Mouse (Mus musculus): ENCODE results near the gene Surf6.
"Not testable (repeated sequence)": the region's sequence is repeated elsewhere in the genome, so short reads cannot be mapped to it uniquely, and the experiment has no call there.

Surf6 gene

GRCm38 (mm10) chr2:26913416-26914147 is 10.9 kb upstream of the Surf6 start:
- no peak for DNase-seq (ENCODE audit: low read depth)

- no peak for DNase-seq (ENCODE audit: low read depth)
These were observed 9.6 kb upstream of the Surf6 start for GRCm38 (mm10) chr2:26912253-26912770.

- DNase-seq (ENCODE audit: low read depth), result no peak
These were observed 8.5 kb upstream of the Surf6 start for GRCm38 (mm10) chr2:26910994-26911765.

- peak; percentile 99 for DNase-seq (ENCODE audit: low read depth)
These were observed 7.7 kb upstream of the Surf6 start, which contains the start of the genes Med22 and Rpl7a for GRCm38 (mm10) chr2:26910124-26910993. TSS of gene Med22 (minus strand) at chr2:26910677. TSS of gene Rpl7a (plus strand) at chr2:26910764.

- DNase-seq (ENCODE audit: low read depth), result no peak
These were observed 6.7 kb upstream of the Surf6 start for GRCm38 (mm10) chr2:26909387-26909784.

- peak; percentile 54 for DNase-seq (ENCODE audit: low read depth)
These were observed 6.2 kb upstream of the Surf6 start for GRCm38 (mm10) chr2:26908710-26909386.

- peak; percentile 68 for DNase-seq (ENCODE audit: low read depth)
These were observed 4.4 kb upstream of the Surf6 start for GRCm38 (mm10) chr2:26907109-26907508.

- no peak for DNase-seq (ENCODE audit: low read depth)
These were observed 3.8 kb upstream of the Surf6 start for GRCm38 (mm10) chr2:26906431-26906830.

- DNase-seq (ENCODE audit: low read depth), result no peak
These were observed 3.3 kb upstream of the Surf6 start for GRCm38 (mm10) chr2:26905936-26906335.

- DNase-seq (ENCODE audit: low read depth), result no peak
These were observed 632 bp upstream of the Surf6 start for GRCm38 (mm10) chr2:26903311-26903710.

- peak; percentile 52 for DNase-seq (ENCODE audit: low read depth)
These were observed 762 bp downstream of the Surf6 start for GRCm38 (mm10) chr2:26901834-26902400.

- peak; percentile 47 for DNase-seq (ENCODE audit: low read depth)
These were observed 1.9 kb downstream of the Surf6 start for GRCm38 (mm10) chr2:26900731-26901130.

GRCm38 (mm10) chr2:26895898-26896297 is 6.8 kb downstream of the Surf6 start:
- no peak for DNase-seq (ENCODE audit: low read depth)

GRCm38 (mm10) chr2:26886170-26886569 is 16.5 kb downstream of the Surf6 start:
- DNase-seq (ENCODE audit: low read depth), result not testable (repeated sequence)

GRCm38 (mm10) chr2:26885541-26885940 is 17.1 kb downstream of the Surf6 start:
- not testable (repeated sequence) for DNase-seq (ENCODE audit: low read depth)

GRCm38 (mm10) chr2:26878571-26878970 is 24.1 kb downstream of the Surf6 start:
- DNase-seq (ENCODE audit: low read depth), result no peak

GRCm38 (mm10) chr2:26870666-26871065 is 32.0 kb downstream of the Surf6 start:
- DNase-seq (ENCODE audit: low read depth), result no peak

- DNase-seq (ENCODE audit: low read depth), result no peak
These were observed 37.8 kb downstream of the Surf6 start, which contains the start of gene Abo for GRCm38 (mm10) chr2:26864879-26865278. TSS of gene Abo (minus strand) at chr2:26864979.

- DNase-seq (ENCODE audit: low read depth), result peak; percentile 6
These were observed 39.8 kb downstream of the Surf6 start for GRCm38 (mm10) chr2:26862856-26863255.

- DNase-seq (ENCODE audit: low read depth), result peak; percentile 73
These were observed 55.0 kb downstream of the Surf6 start for GRCm38 (mm10) chr2:26847706-26848105.
